Mouse (Mus musculus) kidney, postnatal 0 days (tissue): ENCODE measurements around the gene Lipk. TPM values are rescaled to one million over a fixed set of nuclear protein-coding genes. Genes with fewer than 3 reads are reported as not detected.
A peak's percentile ranks its signal among the peaks of the same experiment; 100 is the strongest.

Experiments used
- ATAC-seq: fragments of 200-750 bp; cut with Nextera tagmentation; replicated peaks from 2 replicates; pipeline ENCODE4 v1.8.0; 2017; ENCODE audit warnings: low read depth, moderate number of reproducible peaks, moderate TSS enrichment, moderate library complexity; ENCODE audit not compliant: low FRiP score
- DNase-seq: peaks from one replicate; pipeline ENCODE4 v3.0.0-alpha.2; 2016; ENCODE audit warnings: low spot score
- H3K27ac ChIP-seq: fragments of 300-500 bp; sonication (generic); 2 replicates; pipeline ENCODE4 v1.5.1; 2014; ENCODE audit warnings: mild to moderate bottlenecking
- H3K27me3 ChIP-seq: fragments of 300-500 bp; sonication (generic); 2 replicates; pipeline ENCODE4 v1.6.1; 2014; ENCODE audit warnings: low read length, mixed read lengths; ENCODE audit not compliant: insufficient read depth
- H3K36me3 ChIP-seq: fragments of 300-500 bp; sonication (generic); 2 replicates; pipeline ENCODE4 v1.6.1; 2014; ENCODE audit warnings: low read length, mixed read lengths; ENCODE audit not compliant: insufficient read depth
- H3K4me1 ChIP-seq: fragments of 300-500 bp; sonication (generic); replicated peaks from 2 replicates; pipeline ENCODE4 v1.6.1; 2014; ENCODE audit warnings: antibody characterized with exemption, low read length, mixed read lengths; ENCODE audit not compliant: insufficient read depth
- H3K4me2 ChIP-seq: fragments of 300-500 bp; sonication (generic); 2 replicates; pipeline ENCODE4 v1.6.1; 2014; ENCODE audit warnings: mild to moderate bottlenecking, low read length, moderate library complexity, mixed read lengths
- H3K4me3 ChIP-seq: fragments of 300-500 bp; sonication (generic); replicated peaks from 2 replicates; pipeline ENCODE4 v1.5.1; 2014; ENCODE audit warnings: low read depth, low read length
- H3K9ac ChIP-seq: fragments of 300-500 bp; sonication (generic); 2 replicates; pipeline ENCODE4 v1.6.1; 2014; ENCODE audit warnings: low read depth, low read length
- H3K9me3 ChIP-seq: fragments of 300-500 bp; sonication (generic); replicated peaks from 2 replicates; pipeline ENCODE4 v1.6.1; 2016; ENCODE audit warnings: low read length, inconsistent platforms, mixed read lengths
- CTCF ChIP-seq: IDR thresholded peaks from 2 replicates; pipeline ENCODE4 v1.5.1; 2016; ENCODE audit warnings: antibody characterized with exemption, low read depth, mild to moderate bottlenecking, moderate library complexity
- WGBS: fragments of 180-500 bp; shearing (Covaris S2); extraction: QIAGEN DNeasy Blood & Tissue Kit; methylation state at CpG from one replicate; pipeline ENCODE4 v1.1.7; 2014; 5-methylcytosine and 5-hydroxymethylcytosine counted together
- polyA plus RNA-seq: library from polyadenylated mRNA; unstranded; fragments of >200 nt; fragmentation: Nextera tagmentation; extraction: Ambion mirVana; gene quantifications from 2 replicates; pipeline ENCODE4 v1.2.1, GENCODE M21; 2015

Lipk gene
- not detected in 2 replicates for polyA plus RNA-seq

DNA sequence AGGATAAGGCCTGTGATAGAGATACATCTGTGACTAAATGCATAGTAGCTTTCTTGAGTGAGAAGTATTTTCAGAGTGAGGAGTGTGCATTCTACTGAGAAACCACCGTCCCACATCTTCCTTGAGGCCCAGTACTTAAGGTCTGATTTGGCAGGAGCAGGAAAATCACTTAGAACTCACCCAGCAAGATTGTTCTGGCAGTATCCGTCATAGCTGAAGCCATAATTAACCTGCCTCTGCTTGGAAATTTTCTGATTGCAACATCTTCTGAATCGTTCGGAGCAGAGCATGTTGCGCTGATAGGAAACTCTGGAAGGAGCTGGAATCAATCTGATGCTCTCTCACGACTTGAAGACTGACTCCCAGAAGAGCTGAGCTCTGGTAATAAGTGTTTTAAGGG lies at the start of gene Lipk:
Lipk (plus strand) TSS at position 289 of the 400 bp plus-strand sequence.
- DNase-seq (no peak), ATAC-seq (no peak)
- TF ChIP-seq CTCF = no peak
- H3K27ac ChIP-seq = no peak within 1 kb of the TSS
- 84% methylated on average over 6 of the region's 6 CpGs for WGBS
- no peak within 1 kb of the TSS for H3K4me2 ChIP-seq
- no peaks in the 10 kb centered on the region for H3K27me3 ChIP-seq
- H3K4me3 ChIP-seq = no peak within 1 kb of the TSS
- no peaks in the 10 kb centered on the region for H3K9me3 ChIP-seq
- H3K4me1 ChIP-seq = no peaks in the 10 kb centered on the region
- H3K36me3 ChIP-seq = no peaks in the 10 kb centered on the region
- H3K9ac ChIP-seq = no peak within 1 kb of the TSS

DNA sequence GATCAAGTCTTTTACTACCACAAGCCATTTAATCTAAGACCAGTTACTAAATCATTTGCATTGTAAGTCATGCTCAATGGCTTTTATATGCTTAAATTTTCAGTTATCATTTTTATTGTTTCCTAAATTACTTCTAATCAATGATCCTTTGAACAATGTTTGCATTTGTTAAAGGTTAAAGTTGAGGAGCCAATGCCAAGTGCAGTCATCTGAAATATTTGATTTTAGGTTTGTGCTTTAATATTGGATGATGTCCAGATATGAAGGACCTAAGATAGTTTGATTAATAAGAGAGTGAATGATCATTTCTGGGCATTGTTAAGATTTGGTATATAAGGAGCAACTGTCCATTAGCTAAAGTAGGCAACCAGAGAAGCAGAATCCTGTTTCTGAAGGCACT lies 47.2 kb upstream of the Lipk start, which contains the start of gene Lipf:
Lipf (plus strand) TSS at position 301 of the 400 bp plus-strand sequence.
- Histone ChIP-seq H3K4me3 (no peak within 1 kb of the TSS), H3K4me2 (no peak within 1 kb of the TSS), H3K36me3 (no peaks in the 10 kb centered on the region), H3K9me3 (no peaks in the 10 kb centered on the region), H3K9ac (no peak within 1 kb of the TSS), H3K27ac (no peak within 1 kb of the TSS), H3K4me1 (no peaks in the 10 kb centered on the region), H3K27me3 (no peaks in the 10 kb centered on the region)
- no peak for TF ChIP-seq CTCF
- no peak for ATAC-seq
- no peak for DNase-seq

DNA sequence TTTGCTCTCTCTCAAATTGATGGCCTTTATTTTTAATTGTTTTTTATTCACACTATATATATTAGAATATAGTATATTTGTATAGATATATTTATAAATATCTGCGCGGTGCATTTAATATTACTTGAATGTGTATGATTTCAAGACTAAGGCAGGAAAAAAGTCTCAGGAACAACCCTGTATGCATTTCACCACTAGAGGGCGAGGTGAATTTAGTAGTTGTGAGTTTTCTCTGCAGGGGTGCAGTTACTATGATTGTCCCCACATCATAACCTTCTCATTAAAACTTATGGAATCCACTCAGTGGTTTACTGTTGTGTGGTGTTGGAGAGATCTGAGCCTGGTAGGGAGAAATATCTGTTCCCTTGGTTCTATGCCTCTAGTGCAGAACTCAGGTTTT lies 29.1 kb upstream of the Lipk start:
- ATAC-seq = no peak
- Histone ChIP-seq H3K4me1 (no peaks in the 10 kb centered on the region), H3K4me3 (no peak overlapping the region), H3K27me3 (no peaks in the 10 kb centered on the region), H3K9ac (no peak overlapping the region), H3K9me3 (no peaks in the 10 kb centered on the region), H3K27ac (no peak overlapping the region), H3K36me3 (no peaks in the 10 kb centered on the region), H3K4me2 (no peak overlapping the region)
- 50% methylated on average over 3 of the region's 3 CpGs for WGBS
- peak; percentile 59 for DNase-seq
- peak; percentile 62; the same call in 1 of the 2 replicates for TF ChIP-seq CTCF

DNA sequence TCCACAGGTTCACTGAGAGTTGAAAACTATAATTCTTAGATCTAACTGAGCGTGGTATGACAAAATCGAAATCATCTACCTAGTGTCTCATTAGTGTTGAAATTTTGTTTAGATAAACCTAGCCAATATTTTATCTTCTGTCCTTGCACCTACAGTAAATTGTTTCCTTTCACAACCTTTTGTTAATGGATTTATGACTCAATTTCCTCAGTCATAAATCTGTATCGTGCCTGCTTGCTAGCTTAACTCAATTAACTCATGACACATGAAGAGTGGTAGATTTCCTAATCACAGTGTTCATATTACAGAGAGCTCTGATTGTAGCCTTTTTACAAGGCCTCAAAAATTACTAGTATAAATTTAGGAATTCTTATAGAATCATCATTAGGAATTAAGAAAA lies 25.0 kb upstream of the Lipk start:
- Histone ChIP-seq H3K36me3 (no peaks in the 10 kb centered on the region), H3K4me2 (no peak overlapping the region), H3K27me3 (no peaks in the 10 kb centered on the region), H3K4me3 (no peak overlapping the region), H3K9me3 (no peaks in the 10 kb centered on the region), H3K27ac (no peak overlapping the region), H3K9ac (no peak overlapping the region), H3K4me1 (no peaks in the 10 kb centered on the region)
- ATAC-seq (no peak), DNase-seq (peak; percentile 0)
- no peak for TF ChIP-seq CTCF
- whole genome bisulfite sequencing = 25% methylated on average over 3 of the region's 3 CpGs

DNA sequence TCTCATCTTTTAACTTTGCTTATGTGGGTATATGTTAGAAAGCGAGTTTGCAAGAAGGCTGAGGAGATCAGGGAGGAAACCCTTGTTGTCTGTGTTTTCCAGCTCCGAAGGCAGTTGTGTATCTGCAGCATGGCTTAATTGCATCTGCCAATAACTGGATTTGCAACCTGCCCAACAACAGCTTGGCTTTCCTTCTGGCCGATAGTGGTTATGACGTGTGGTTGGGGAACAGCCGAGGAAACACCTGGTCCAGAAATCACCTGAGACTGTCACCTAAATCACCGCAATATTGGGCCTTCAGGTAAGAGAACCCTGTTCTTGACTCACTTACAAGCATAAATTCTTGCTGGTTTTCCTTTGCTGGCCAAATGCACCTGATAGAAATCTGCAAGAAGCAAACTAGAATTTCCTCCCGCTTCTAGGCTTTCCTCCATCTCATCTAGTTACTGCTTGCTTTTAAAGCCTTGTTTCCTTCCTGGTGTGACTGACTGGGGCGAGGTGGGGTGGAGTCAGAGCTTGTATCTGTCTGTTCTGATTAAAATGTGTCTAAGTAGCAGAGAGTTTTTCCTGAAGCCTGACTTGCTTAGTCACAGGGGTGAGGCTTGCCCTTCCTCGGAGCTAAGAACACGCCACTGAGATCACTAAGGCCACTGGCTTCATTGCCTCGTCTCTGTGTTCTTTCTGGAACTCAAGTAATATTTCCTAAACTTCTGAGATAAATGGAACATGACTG lies 13.5 kb downstream of the Lipk start:
- H3K27me3 ChIP-seq = no peaks in the 10 kb centered on the region
- no peak for ATAC-seq

DNA sequence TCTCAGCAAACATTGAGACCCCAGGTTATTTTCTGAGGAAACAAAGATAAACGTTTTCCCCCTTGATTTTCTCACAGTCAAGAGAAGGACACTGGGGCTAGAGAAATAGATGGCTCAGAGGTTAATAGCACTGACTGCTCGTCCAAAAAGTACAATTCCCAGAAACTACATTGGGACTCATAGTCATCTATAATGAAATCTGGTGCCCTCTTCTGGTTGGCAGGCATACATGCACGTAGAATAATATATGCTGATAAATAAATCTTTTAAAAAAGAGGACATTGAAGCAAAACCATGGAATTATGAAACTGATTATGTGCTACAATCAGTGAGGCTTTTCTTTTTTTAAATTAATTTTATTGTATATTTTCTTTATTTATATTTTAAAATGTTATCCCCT lies 14.7 kb downstream of the Lipk start:
- Histone ChIP-seq H3K36me3 (no peaks in the 10 kb centered on the region), H3K4me3 (no peak overlapping the region), H3K9ac (no peak overlapping the region), H3K4me2 (no peak overlapping the region), H3K4me1 (no peaks in the 10 kb centered on the region), H3K27ac (no peak overlapping the region), H3K27me3 (no peaks in the 10 kb centered on the region), H3K9me3 (no peaks in the 10 kb centered on the region)
- DNase-seq (peak; percentile 71), ATAC-seq (no peak)
- TF ChIP-seq CTCF = peak; percentile 75
- 28% methylated on average over 3 of the region's 3 CpGs for WGBS

More for the DNA sequence above, 13.5 kb downstream of the Lipk start:
- Histone ChIP-seq H3K4me1 (no peaks in the 10 kb centered on the region), H3K36me3 (no peaks in the 10 kb centered on the region), H3K9ac (no peak overlapping the region), H3K4me3 (no peak overlapping the region), H3K9me3 (no peaks in the 10 kb centered on the region), H3K27ac (no peak overlapping the region), H3K4me2 (no peak overlapping the region)
- TF ChIP-seq CTCF = no peak
- no peak for DNase-seq
- 80% methylated on average over 11 of the region's 11 CpGs for WGBS
